Mouse (Mus musculus): ENCODE data around the gene Ptgis. TPM values are rescaled to one million over a fixed set of nuclear protein-coding genes. Genes with fewer than 3 reads are reported as not detected.

Gene Ptgis
- polyA plus RNA-seq, 1 experiment from 2014 or later = 15.1 TPM

- Histone ChIP-seq H3K4me1 (replicated peaks; ENCODE audit: control insufficient read depth, insufficient read depth, low read length) (no peaks in the 10 kb centered on the region), H3K9ac (ENCODE audit: low read length) (no peak overlapping the region), H3K4me2 (ENCODE audit: low read length) (no peak overlapping the region), H3K27ac (ENCODE audit: low read depth) (no peak overlapping the region), H3K4me3 (ENCODE audit: low read depth, low read length) (no peak overlapping the region), H3K9me3 (ENCODE audit: control insufficient read depth, low read length) (no peaks in the 10 kb centered on the region), H3K27me3 (replicated peaks; ENCODE audit: control insufficient read depth, insufficient read depth, low read length) (no peaks in the 10 kb centered on the region), H3K36me3 (ENCODE audit: control insufficient read depth, insufficient read depth, low read length) (no peaks in the 10 kb centered on the region)
- no peak for DNase-seq (ENCODE audit: low spot score)
- no peak for ATAC-seq (replicated peaks; ENCODE audit: low FRiP score, low TSS enrichment, low read depth)
- WGBS = 90% methylated on average over 10 of the region's 10 CpGs
Observed at GRCm38 (mm10) chr2:167266231-167266630, 25.8 kb upstream of the Ptgis start.

- Histone ChIP-seq H3K36me3 (ENCODE audit: control insufficient read depth, insufficient read depth, low read length) (no peaks in the 10 kb centered on the region), H3K4me1 (replicated peaks; ENCODE audit: control insufficient read depth, insufficient read depth, low read length) (no peaks in the 10 kb centered on the region), H3K4me3 (ENCODE audit: low read depth, low read length) (no peak overlapping the region), H3K9me3 (ENCODE audit: control insufficient read depth, low read length) (no peaks in the 10 kb centered on the region), H3K27ac (ENCODE audit: low read depth) (no peak overlapping the region), H3K4me2 (ENCODE audit: low read length) (no peak overlapping the region), H3K9ac (ENCODE audit: low read length) (no peak overlapping the region), H3K27me3 (replicated peaks; ENCODE audit: control insufficient read depth, insufficient read depth, low read length) (no peaks in the 10 kb centered on the region)
- whole genome bisulfite sequencing = 55% methylated on average over 4 of the region's 5 CpGs
- DNase-seq (ENCODE audit: low spot score) (no peak), ATAC-seq (replicated peaks; ENCODE audit: low FRiP score, low TSS enrichment, low read depth) (no peak)
Observed at GRCm38 (mm10) chr2:167265806-167266205, 25.4 kb upstream of the Ptgis start.

- Histone ChIP-seq H3K9ac (ENCODE audit: low read length) (no peak overlapping the region), H3K27ac (ENCODE audit: low read depth) (no peak overlapping the region), H3K36me3 (ENCODE audit: control insufficient read depth, insufficient read depth, low read length) (no peaks in the 10 kb centered on the region), H3K4me1 (replicated peaks; ENCODE audit: control insufficient read depth, insufficient read depth, low read length) (no peaks in the 10 kb centered on the region), H3K4me2 (ENCODE audit: low read length) (no peak overlapping the region), H3K27me3 (replicated peaks; ENCODE audit: control insufficient read depth, insufficient read depth, low read length) (no peaks in the 10 kb centered on the region), H3K9me3 (ENCODE audit: control insufficient read depth, low read length) (no peaks in the 10 kb centered on the region), H3K4me3 (ENCODE audit: low read depth, low read length) (no peak overlapping the region)
- ATAC-seq (replicated peaks; ENCODE audit: low FRiP score, low TSS enrichment, low read depth) (no peak), DNase-seq (ENCODE audit: low spot score) (no peak)
- 84% methylated on average over 2 of the region's 2 CpGs for WGBS
Observed at GRCm38 (mm10) chr2:167265021-167265420, 24.6 kb upstream of the Ptgis start.

- no peak overlapping the region for H3K27ac ChIP-seq (ENCODE audit: low read depth)
- H3K4me3 ChIP-seq (ENCODE audit: low read depth, low read length) = no peak overlapping the region
- 87% methylated on average over 11 of the region's 11 CpGs for WGBS
- no peaks in the 10 kb centered on the region for H3K4me1 ChIP-seq (replicated peaks; ENCODE audit: control insufficient read depth, insufficient read depth, low read length)
- DNase-seq (ENCODE audit: low spot score) = no peak
- H3K9me3 ChIP-seq (ENCODE audit: control insufficient read depth, low read length) = no peaks in the 10 kb centered on the region
- H3K9ac ChIP-seq (ENCODE audit: low read length) = no peak overlapping the region
- ATAC-seq (replicated peaks; ENCODE audit: low FRiP score, low TSS enrichment, low read depth) = no peak
- no peaks in the 10 kb centered on the region for H3K27me3 ChIP-seq (replicated peaks; ENCODE audit: control insufficient read depth, insufficient read depth, low read length)
- H3K36me3 ChIP-seq (ENCODE audit: control insufficient read depth, insufficient read depth, low read length) = no peaks in the 10 kb centered on the region
- H3K4me2 ChIP-seq (ENCODE audit: low read length) = no peak overlapping the region
Observed at GRCm38 (mm10) chr2:167263931-167264330, 23.5 kb upstream of the Ptgis start.

GRCm38 (mm10) chr2:167263040-167263810 is 22.8 kb upstream of the Ptgis start:
- Histone ChIP-seq H3K36me3 (ENCODE audit: control insufficient read depth, insufficient read depth, low read length) (no peaks in the 10 kb centered on the region), H3K27me3 (replicated peaks; ENCODE audit: control insufficient read depth, insufficient read depth, low read length) (no peaks in the 10 kb centered on the region), H3K4me2 (ENCODE audit: low read length) (no peak overlapping the region), H3K9me3 (ENCODE audit: control insufficient read depth, low read length) (no peaks in the 10 kb centered on the region), H3K4me3 (ENCODE audit: low read depth, low read length) (no peak overlapping the region), H3K4me1 (replicated peaks; ENCODE audit: control insufficient read depth, insufficient read depth, low read length) (no peaks in the 10 kb centered on the region), H3K27ac (ENCODE audit: low read depth) (no peak overlapping the region), H3K9ac (ENCODE audit: low read length) (no peak overlapping the region)
- WGBS = 77% methylated on average over 8 of the region's 8 CpGs
- DNase-seq (ENCODE audit: low spot score) (no peak), ATAC-seq (replicated peaks; ENCODE audit: low FRiP score, low TSS enrichment, low read depth) (no peak)

GRCm38 (mm10) chr2:167262433-167262832 is 22.0 kb upstream of the Ptgis start:
- H3K27ac ChIP-seq (ENCODE audit: low read depth) = no peak overlapping the region
- 93% methylated on average over 10 of the region's 10 CpGs for WGBS

GRCm38 (mm10) chr2:167261106-167261505 is 20.7 kb upstream of the Ptgis start:
- 70% methylated on average over 4 of the region's 4 CpGs for WGBS
- Histone ChIP-seq H3K4me1 (replicated peaks; ENCODE audit: control insufficient read depth, insufficient read depth, low read length) (no peaks in the 10 kb centered on the region), H3K9me3 (ENCODE audit: control insufficient read depth, low read length) (no peaks in the 10 kb centered on the region), H3K4me3 (ENCODE audit: low read depth, low read length) (no peak overlapping the region), H3K9ac (ENCODE audit: low read length) (no peak overlapping the region), H3K4me2 (ENCODE audit: low read length) (no peak overlapping the region), H3K27ac (ENCODE audit: low read depth) (no peak overlapping the region), H3K36me3 (ENCODE audit: control insufficient read depth, insufficient read depth, low read length) (no peaks in the 10 kb centered on the region), H3K27me3 (replicated peaks; ENCODE audit: control insufficient read depth, insufficient read depth, low read length) (no peaks in the 10 kb centered on the region)
- ATAC-seq (replicated peaks; ENCODE audit: low FRiP score, low TSS enrichment, low read depth) = no peak
- DNase-seq (ENCODE audit: low spot score) = no peak

More at GRCm38 (mm10) chr2:167262433-167262832, 22.0 kb upstream of the Ptgis start:
- no peaks in the 10 kb centered on the region for H3K27me3 ChIP-seq (replicated peaks; ENCODE audit: control insufficient read depth, insufficient read depth, low read length)
- no peaks in the 10 kb centered on the region for H3K9me3 ChIP-seq (ENCODE audit: control insufficient read depth, low read length)
- no peaks in the 10 kb centered on the region for H3K36me3 ChIP-seq (ENCODE audit: control insufficient read depth, insufficient read depth, low read length)
- DNase-seq (ENCODE audit: low spot score) (no peak), ATAC-seq (replicated peaks; ENCODE audit: low FRiP score, low TSS enrichment, low read depth) (no peak)
- no peaks in the 10 kb centered on the region for H3K4me1 ChIP-seq (replicated peaks; ENCODE audit: control insufficient read depth, insufficient read depth, low read length)
- no peak overlapping the region for H3K4me2 ChIP-seq (ENCODE audit: low read length)
- H3K4me3 ChIP-seq (ENCODE audit: low read depth, low read length) = no peak overlapping the region
- H3K9ac ChIP-seq (ENCODE audit: low read length) = no peak overlapping the region

GRCm38 (mm10) chr2:167257790-167258189 is 17.4 kb upstream of the Ptgis start:
- no peak for DNase-seq (ENCODE audit: low spot score)
- WGBS = 32% methylated on average over 3 of the region's 3 CpGs
- Histone ChIP-seq H3K27me3 (replicated peaks; ENCODE audit: control insufficient read depth, insufficient read depth, low read length) (no peaks in the 10 kb centered on the region), H3K27ac (ENCODE audit: low read depth) (no peak overlapping the region), H3K9ac (ENCODE audit: low read length) (no peak overlapping the region), H3K36me3 (ENCODE audit: control insufficient read depth, insufficient read depth, low read length) (no peaks in the 10 kb centered on the region), H3K4me3 (ENCODE audit: low read depth, low read length) (no peak overlapping the region), H3K9me3 (ENCODE audit: control insufficient read depth, low read length) (no peaks in the 10 kb centered on the region), H3K4me1 (replicated peaks; ENCODE audit: control insufficient read depth, insufficient read depth, low read length) (no peaks in the 10 kb centered on the region), H3K4me2 (ENCODE audit: low read length) (no peak overlapping the region)
- no peak for ATAC-seq (replicated peaks; ENCODE audit: low FRiP score, low TSS enrichment, low read depth)

GRCm38 (mm10) chr2:167254808-167255207 is 14.4 kb upstream of the Ptgis start:
- Histone ChIP-seq H3K4me1 (replicated peaks; ENCODE audit: control insufficient read depth, insufficient read depth, low read length) (peaks cover 21% of the 10 kb centered on the region), H3K4me3 (ENCODE audit: low read depth, low read length) (no peak overlapping the region), H3K36me3 (ENCODE audit: control insufficient read depth, insufficient read depth, low read length) (no peaks in the 10 kb centered on the region), H3K9me3 (ENCODE audit: control insufficient read depth, low read length) (no peaks in the 10 kb centered on the region), H3K4me2 (ENCODE audit: low read length) (no peak overlapping the region), H3K9ac (ENCODE audit: low read length) (no peak overlapping the region), H3K27ac (ENCODE audit: low read depth) (0 out of 2 replicates have a peak overlapping the region, but pooled peaks have one; percentile 13), H3K27me3 (replicated peaks; ENCODE audit: control insufficient read depth, insufficient read depth, low read length) (no peaks in the 10 kb centered on the region)
- no peak for ATAC-seq (replicated peaks; ENCODE audit: low FRiP score, low TSS enrichment, low read depth)
- DNase-seq (ENCODE audit: low spot score) = no peak
- WGBS = 69% methylated on average over 6 of the region's 6 CpGs
